In genomic region chr6:129179831-129180230, GRCm38 (mm10) we compare ENCODE assay signal across 1 mouse cellular context. TPM values are rescaled to one million over a fixed set of nuclear protein-coding genes. Genes with fewer than 3 reads are reported as not detected.
"Had no signal": no experiment of that assay in that cellular context is flagged by ENCODE, and none has a peak within 500 bp of the region (broad histone marks: within the 10 kb centered on the region; RNA-seq: fewer than 3 reads in every experiment).

No protein-coding gene starts in this region.

RNA-seq across cellular contexts. Expression of gene Clec2d, which starts 0.6 kb away (rescaled TPM):
- polyA plus RNA-seq: neural tube, embryonic 13.5 days had no signal
